Mouse (Mus musculus) forebrain, embryonic 15.5 days (tissue): ENCODE results near the gene Mcpt2. TPM values are rescaled to one million over a fixed set of nuclear protein-coding genes. Genes with fewer than 3 reads are reported as not detected.

ENCODE experiments used
- ATAC-seq: fragments of 200-750 bp; cut with Nextera tagmentation; replicated peaks from 2 replicates; pipeline ENCODE4 v1.8.0; 2017; ENCODE audit warnings: mild to moderate bottlenecking, moderate TSS enrichment, moderate library complexity
- H3K27ac ChIP-seq: fragments of 300-500 bp; sonication (generic); replicated peaks from 2 replicates; pipeline ENCODE4 v1.5.1; 2015; ENCODE audit warnings: mild to moderate bottlenecking, inconsistent platforms
- H3K27me3 ChIP-seq: fragments of 300-500 bp; sonication (generic); 2 replicates; pipeline ENCODE4 v1.6.1; 2015; ENCODE audit warnings: inconsistent platforms
- H3K36me3 ChIP-seq: fragments of 300-500 bp; sonication (generic); 2 replicates; pipeline ENCODE4 v1.6.1; 2015; ENCODE audit warnings: mild to moderate bottlenecking, inconsistent platforms
- H3K4me1 ChIP-seq: fragments of 300-500 bp; sonication (generic); 2 replicates; pipeline ENCODE4 v1.6.1; 2015; ENCODE audit warnings: inconsistent platforms
- H3K4me2 ChIP-seq: fragments of 300-500 bp; sonication (generic); replicated peaks from 2 replicates; pipeline ENCODE4 v1.6.1; 2015; ENCODE audit warnings: mild to moderate bottlenecking, inconsistent platforms
- H3K4me3 ChIP-seq: fragments of 300-500 bp; sonication (generic); 2 replicates; pipeline ENCODE4 v1.5.1; 2015; ENCODE audit warnings: mild to moderate bottlenecking, inconsistent platforms
- H3K9ac ChIP-seq: fragments of 300-500 bp; sonication (generic); replicated peaks from 2 replicates; pipeline ENCODE4 v1.6.1; 2015; ENCODE audit warnings: mild to moderate bottlenecking, inconsistent platforms
- H3K9me3 ChIP-seq: fragments of 300-500 bp; sonication (generic); 2 replicates; pipeline ENCODE4 v1.6.1; 2016; ENCODE audit warnings: inconsistent platforms
- WGBS: fragments of 180-500 bp; shearing (Covaris S2); methylation state at CpG from one replicate; pipeline ENCODE4 v1.1.7; 2015; ENCODE audit warnings: mixed read lengths; 5-methylcytosine and 5-hydroxymethylcytosine counted together
- microRNA-seq: library from miRNA; unstranded; fragments of <30 nt; microRNA quantifications from one replicate; pipeline ENCODE4, GENCODE M21; 2016
- polyA plus RNA-seq: library from polyadenylated mRNA; unstranded; fragments of >200 nt; fragmentation: Nextera tagmentation; extraction: Ambion mirVana; gene quantifications from 2 replicates; pipeline ENCODE4 v1.2.1, GENCODE M21; 2015

Mcpt2 gene
- polyA plus RNA-seq, 1 experiment from 2014 or later: not detected

DNA sequence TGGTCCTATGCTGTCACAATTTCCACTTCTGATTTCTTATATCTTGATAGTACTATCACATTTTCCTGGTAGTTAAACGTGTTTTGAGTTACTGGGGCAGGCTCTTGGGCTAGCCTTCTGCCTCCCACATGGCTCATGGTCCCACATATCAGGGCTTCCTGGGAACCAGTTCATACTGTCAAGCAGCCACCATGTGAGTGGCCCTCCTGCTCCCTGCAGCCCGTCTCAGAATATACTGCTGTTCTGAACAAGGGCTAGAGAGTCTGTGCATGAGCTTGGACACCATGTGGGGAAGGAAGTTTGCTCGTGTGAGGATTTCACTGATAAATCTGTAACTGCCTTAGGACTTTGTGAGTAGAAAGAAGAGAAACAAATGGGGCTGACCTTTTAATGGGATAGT is 44.9 kb downstream of the Mcpt2 start:
- Histone ChIP-seq H3K27ac (no peak overlapping the region), H3K9me3 (no peaks in the 10 kb centered on the region), H3K4me3 (no peak overlapping the region), H3K4me1 (no peaks in the 10 kb centered on the region), H3K36me3 (no peaks in the 10 kb centered on the region), H3K4me2 (no peak overlapping the region), H3K27me3 (no peaks in the 10 kb centered on the region), H3K9ac (no peak overlapping the region)
- 75% methylated on average over 3 of the region's 3 CpGs for WGBS
- ATAC-seq: no peak

DNA sequence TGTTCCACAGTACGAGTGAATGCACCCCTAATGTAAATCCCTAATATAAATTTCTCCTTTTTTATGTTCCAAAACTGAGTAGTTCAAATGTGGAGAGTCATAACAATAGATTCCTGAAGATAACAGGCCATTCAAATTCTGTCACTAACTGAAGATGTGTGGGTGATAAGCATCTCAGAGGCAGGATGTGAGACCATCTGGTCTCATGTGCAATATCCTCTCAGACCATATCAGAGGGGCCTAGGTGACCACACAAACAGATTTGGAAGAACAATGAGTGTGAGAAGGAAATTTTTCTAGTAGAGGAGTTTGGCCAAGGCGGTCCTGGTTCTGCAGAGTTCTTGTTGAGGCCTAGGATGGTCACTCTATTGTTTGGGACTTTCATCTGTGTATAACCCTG is 51.5 kb downstream of the Mcpt2 start:
- Histone ChIP-seq H3K27ac (no peak overlapping the region), H3K9ac (no peak overlapping the region), H3K9me3 (no peaks in the 10 kb centered on the region), H3K4me1 (no peaks in the 10 kb centered on the region), H3K36me3 (no peaks in the 10 kb centered on the region), H3K27me3 (no peaks in the 10 kb centered on the region), H3K4me3 (no peak overlapping the region), H3K4me2 (no peak overlapping the region)
- ATAC-seq: no peak
- WGBS: 81% methylated on average over 2 of the region's 2 CpGs

Small RNA genes lying within 50 kb of the gene (microRNA-seq; reads per million reads assigned to microRNA genes)
- gene Mir6949: not detected

Other genes with a start within 250 kb of the Mcpt2 start
- 10.9 and 13.6 TPM in 2 replicates for gene Nfatc4, start 218.9 kb upstream of the Mcpt2 start, polyA plus RNA-seq
- gene Nynrin, start 188.0 kb upstream of the Mcpt2 start, polyA plus RNA-seq: 10.5 and 10.7 TPM in 2 replicates
- gene Cbln3, start 157.6 kb upstream of the Mcpt2 start, polyA plus RNA-seq: 0.29 and 0.32 TPM in 2 replicates
- 10.1 and 10.4 TPM in 2 replicates for gene Khnyn, start 157.1 kb upstream of the Mcpt2 start, polyA plus RNA-seq
- 106 and 112 TPM in 2 replicates for gene Sdr39u1, start 141.7 kb upstream of the Mcpt2 start, polyA plus RNA-seq
- not detected in 2 replicates for gene Cma1, start 97.4 kb upstream of the Mcpt2 start, polyA plus RNA-seq
- gene Cma2, start 91.1 kb upstream of the Mcpt2 start, polyA plus RNA-seq: not detected in 2 replicates
- gene Mcpt1, start 24.1 kb upstream of the Mcpt2 start, polyA plus RNA-seq: not detected in 2 replicates
- not detected in 2 replicates for gene Mcpt9, start 11.5 kb upstream of the Mcpt2 start, polyA plus RNA-seq
- not detected in 2 replicates for gene Mcpt4, start 20.3 kb downstream of the Mcpt2 start, polyA plus RNA-seq
- gene Mcpt8, start 43.2 kb downstream of the Mcpt2 start, polyA plus RNA-seq: 0.18 and 0.23 TPM in 2 replicates
- not detected in 2 replicates for gene Ctsg, start 60.5 kb downstream of the Mcpt2 start, polyA plus RNA-seq
- gene Gzme, start 78.6 kb downstream of the Mcpt2 start, polyA plus RNA-seq: not detected in 2 replicates
- gene Gzmd, start 90.6 kb downstream of the Mcpt2 start, polyA plus RNA-seq: not detected in 2 replicates
- gene Gzmg, start 117.5 kb downstream of the Mcpt2 start, polyA plus RNA-seq: not detected in 2 replicates
- not detected in 2 replicates for gene Gzmn, start 132.6 kb downstream of the Mcpt2 start, polyA plus RNA-seq
- gene Gzmf, start 169.4 kb downstream of the Mcpt2 start, polyA plus RNA-seq: not detected in 2 replicates
- gene Gzmc, start 192.6 kb downstream of the Mcpt2 start, polyA plus RNA-seq: not detected in 2 replicates
- gene Gzmb, start 220.2 kb downstream of the Mcpt2 start, polyA plus RNA-seq: not detected in 2 replicates